Mouse (Mus musculus): ENCODE results near the gene Zfp352. TPM values are rescaled to one million over a fixed set of nuclear protein-coding genes. Genes with fewer than 3 reads are reported as not detected.

Zfp352 gene
- polyA plus RNA-seq, 1 experiment from 2014 or later, result not detected

DNA sequence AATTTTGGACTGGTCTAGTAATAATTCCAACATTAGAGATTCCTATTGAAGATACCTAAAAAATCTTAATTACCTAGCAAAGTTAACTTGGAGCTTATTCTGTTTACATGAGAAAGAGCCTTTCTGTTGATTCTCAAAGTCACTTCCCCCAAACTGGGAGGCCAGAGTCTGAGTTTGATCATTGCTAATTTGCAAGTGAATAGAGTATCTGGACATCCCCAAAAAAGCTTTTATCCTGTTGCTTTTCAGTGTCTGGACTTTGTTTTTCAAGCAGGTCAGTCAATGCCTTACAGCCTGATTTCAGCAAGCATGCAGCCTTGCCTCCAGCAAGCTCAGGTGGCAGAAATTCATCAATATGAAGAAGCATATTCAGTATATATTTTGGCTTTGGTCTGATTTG lies 51.2 kb downstream of the Zfp352 start:
- ATAC-seq (replicated peaks; ENCODE audit: low FRiP score, low read depth) (no peak), DNase-seq (ENCODE audit: low spot score) (no peak)
- no peaks in the 10 kb centered on the region for H3K4me1 ChIP-seq (replicated peaks; ENCODE audit: insufficient read depth, low read length)
- H3K36me3 ChIP-seq (ENCODE audit: insufficient read depth, low read length), result no peaks in the 10 kb centered on the region
- no peak overlapping the region for H3K9ac ChIP-seq (ENCODE audit: low read depth, low read length)
- H3K27me3 ChIP-seq (ENCODE audit: insufficient read depth, low read length), result no peaks in the 10 kb centered on the region
- H3K9me3 ChIP-seq (replicated peaks; ENCODE audit: low read length), result no peaks in the 10 kb centered on the region
- H3K27ac ChIP-seq, result no peak overlapping the region
- H3K4me2 ChIP-seq (ENCODE audit: low read length), result no peak overlapping the region
- H3K4me3 ChIP-seq (replicated peaks; ENCODE audit: low read depth, low read length), result no peak overlapping the region
- TF ChIP-seq CTCF (IDR thresholded peaks at IDR 0.05; ENCODE audit: low read depth), result no peak
